Mouse (Mus musculus): ENCODE measurements at regions not wholly inside any gene's neighbourhood (a gene's known extent, or its start where the extent isn't known, plus 50 kb on each side); places are given as distances from the start of the nearest gene placed in this dataset.

DNA sequence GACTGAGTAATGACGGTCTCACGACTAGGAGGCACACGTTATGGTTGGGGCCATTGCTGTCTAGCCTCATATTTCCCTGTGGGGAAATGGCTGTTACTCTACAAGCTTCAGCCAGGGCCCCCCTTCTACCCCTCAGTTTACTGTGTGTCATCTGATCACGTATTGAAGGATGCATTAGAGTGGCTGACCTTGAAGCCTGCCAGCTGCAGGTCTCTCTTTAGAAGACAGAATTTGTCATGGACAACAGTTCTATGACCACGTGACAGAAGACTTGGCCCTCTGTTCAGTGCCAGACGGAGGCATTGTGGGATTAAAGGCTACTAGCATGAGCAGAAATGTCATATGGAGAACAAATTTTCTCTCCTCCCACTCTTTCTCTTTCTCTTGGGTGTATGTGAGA, 115.6 kb downstream of the Gas1 start:
- in situ Hi-C loops (cut with MseI, MboI), result no loop called here

DNA sequence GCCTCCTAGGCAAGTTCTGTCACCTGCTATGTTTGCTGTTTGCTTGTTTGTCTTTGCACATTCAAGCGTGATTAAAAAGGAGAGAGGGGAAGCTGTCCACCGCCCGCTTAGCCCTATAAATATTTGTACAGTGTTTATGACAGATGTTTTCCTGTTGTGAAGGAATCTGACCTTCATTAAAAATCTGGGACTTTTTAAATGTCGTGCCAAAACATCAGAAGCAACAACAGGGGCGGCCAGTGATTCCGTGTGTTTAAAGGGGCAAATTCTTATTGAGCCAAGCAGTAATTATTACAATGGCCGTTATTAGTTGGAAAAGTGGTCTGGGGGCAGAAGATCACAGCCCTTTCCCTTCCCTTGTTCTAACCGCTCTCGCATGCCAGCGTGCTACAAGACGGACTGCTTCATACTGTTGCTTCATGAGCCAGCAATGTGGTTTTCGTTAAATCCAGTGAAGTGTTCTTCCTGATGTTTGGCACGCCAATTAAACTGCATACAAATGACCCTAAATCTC, 119.3 kb downstream of the Gas1 start:
- in situ Hi-C loops (cut with MseI, MboI), result no loop called here

DNA sequence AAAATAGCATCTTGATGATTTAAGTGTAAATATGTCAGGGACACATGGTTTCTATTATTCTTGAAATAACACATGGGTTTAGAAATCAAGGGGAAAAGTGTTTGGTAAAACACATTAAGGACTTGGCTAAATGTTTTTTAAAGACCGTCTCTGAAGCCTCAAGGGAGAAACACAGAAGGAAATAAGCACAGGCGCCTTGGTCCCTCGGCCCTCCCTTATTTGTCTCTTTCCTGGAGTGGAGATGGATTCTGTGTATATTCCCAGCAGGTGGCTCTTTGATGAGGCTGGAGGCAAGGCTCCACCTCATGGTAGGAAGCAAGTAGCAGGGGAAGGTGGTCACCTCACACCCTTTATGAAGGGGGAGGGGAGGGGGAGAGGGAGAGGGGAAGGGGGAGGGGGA, 122.6 kb downstream of the Gas1 start:
- in situ Hi-C loops (cut with MseI, MboI), result no loop called here

DNA sequence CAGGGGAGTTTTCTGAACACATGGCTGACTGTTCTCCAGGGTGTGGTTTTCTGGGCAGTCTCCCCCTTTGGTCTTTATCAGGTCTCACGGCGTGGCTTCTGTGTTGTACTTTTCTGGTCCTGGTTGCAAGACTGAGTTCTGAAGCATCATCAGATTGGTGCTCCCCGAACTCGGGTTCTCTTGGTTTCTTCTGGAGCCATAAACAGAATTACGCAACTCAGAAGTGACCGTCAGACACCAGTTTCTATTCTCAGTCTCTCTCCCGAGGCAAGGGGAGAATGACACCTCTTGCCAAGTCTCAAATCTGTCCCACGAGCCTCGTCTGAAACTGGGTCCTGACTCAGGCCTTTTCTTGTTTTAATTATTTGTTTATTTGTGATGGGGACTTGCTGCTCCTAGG, 123.1 kb downstream of the Gas1 start:
- in situ Hi-C loops (cut with MseI, MboI), result no loop called here

- in situ Hi-C loops (cut with MseI, MboI), result no loop called here
These were observed 125.3 kb downstream of the Gas1 start for GRCm38 (mm10) chr13:60051866-60052265.

DNA sequence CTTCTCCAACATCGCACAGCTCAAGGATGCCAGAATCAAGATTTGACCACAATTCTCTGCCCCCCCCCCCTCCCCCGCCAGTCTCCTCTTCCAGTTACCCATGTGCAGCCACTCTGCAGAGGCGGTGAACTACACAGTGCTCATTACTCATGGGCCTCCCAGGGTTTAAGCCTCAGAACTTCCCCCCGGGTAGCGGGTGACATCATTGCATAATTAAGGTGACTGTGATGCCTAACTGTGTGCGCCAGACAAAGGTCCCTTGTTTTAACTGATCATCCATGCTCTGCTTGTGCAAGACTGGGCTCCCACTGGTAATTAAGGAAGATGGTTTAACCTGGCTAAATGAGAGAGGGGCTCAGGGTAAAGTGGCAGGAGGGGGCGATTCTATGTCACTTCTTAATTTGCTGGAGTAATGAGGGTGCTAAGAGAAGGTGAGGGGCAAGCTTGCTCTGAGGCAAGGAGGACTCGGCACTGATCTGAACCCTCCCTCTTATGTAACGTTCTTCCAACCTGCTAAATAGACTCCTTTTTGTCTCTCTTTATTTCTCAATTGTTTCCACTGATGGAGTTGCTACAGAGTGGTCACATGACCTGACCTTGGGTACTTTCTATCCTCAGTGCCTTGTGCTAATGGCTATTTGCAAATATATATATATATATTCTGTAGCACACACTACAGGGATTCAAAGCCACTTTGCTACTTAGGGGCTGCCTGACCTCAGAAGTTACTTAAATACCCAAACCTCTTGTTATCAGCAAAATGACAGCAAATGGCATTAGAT, 126.2 kb downstream of the Gas1 start:
- in situ Hi-C loops (cut with MseI, MboI), result no loop called here

- in situ Hi-C loops (cut with MseI, MboI), result no loop called here
These were observed 127.5 kb downstream of the Gas1 start for GRCm38 (mm10) chr13:60049703-60050102.

GRCm38 (mm10) chr13:60047791-60048730, 129.1 kb downstream of the Gas1 start:
- in situ Hi-C loops (cut with MseI, MboI), result no loop called here

DNA sequence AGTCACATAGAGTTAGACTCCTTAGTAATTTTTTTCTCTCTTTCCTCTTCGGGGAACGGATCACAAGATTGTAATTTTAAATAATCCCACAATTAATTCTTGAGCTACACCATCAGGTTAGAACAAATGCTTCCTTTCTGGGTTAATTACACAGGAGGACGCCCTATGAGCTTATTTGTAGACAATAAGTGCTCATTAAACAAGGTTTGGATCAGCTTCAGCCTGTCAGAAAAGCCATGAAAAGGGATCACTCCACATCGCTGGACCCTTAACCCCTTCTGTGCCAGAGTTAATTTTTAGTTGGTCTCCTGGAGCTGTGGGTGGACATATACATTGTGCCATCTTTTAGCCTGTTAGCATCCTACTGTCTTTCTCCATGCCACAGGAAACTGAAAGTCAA, 131.4 kb downstream of the Gas1 start:
- in situ Hi-C loops (cut with MseI, MboI), result no loop called here

DNA sequence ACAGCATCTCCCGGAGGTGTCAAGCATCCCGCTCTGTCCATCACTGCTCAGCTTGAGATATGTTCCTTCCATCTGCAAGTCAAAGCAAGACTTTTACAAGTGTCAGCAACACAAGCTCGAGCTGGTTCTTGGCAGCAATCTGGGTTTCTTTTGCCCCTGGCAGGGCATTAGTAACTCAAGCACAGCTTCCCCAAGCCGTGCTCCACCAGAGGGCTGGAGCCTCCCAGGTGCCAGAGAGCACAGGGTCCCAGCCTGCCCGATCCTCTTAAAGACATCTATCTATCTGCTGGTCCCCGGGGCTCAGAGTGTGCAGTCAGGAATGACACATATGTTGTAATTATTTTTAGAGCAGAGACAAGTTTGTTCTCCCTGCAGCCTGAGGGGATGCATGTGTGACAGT, 132.3 kb downstream of the Gas1 start:
- in situ Hi-C loops (cut with MseI, MboI), result no loop called here

- in situ Hi-C loops (cut with MseI, MboI), result no loop called here
These were observed 134.7 kb downstream of the Gas1 start for GRCm38 (mm10) chr13:60042443-60042842.

DNA sequence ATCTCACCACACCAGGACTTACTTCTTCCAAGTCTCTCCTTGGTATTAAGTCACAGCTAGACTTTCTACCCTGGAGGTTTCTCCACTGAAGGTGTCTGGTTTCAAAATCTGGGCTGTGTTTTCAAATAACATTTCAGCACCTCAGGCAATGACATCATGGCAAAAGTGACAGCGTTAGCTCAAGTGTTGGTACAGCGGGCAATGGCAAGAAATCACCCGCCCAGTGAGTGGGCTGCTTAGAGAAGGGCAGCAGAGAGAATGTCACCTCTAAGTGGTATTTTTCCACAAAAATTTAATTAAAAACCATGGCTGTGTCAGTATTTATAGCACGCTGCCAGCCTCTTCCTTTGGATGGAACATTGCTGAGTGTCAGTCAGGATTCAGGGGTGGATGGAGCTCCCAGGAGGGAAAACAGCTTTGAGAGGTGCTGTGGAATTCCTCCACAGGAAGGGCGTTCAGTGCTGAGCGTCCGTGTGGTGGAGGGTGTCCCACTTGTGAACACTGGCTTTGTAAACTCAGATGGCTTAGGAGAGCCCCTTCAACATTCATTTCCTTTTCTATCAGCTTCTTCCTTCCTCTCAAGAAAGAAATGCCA, 141.5 kb downstream of the Gas1 start:
- in situ Hi-C loops (cut with MseI, MboI), result no loop called here

GRCm38 (mm10) chr13:60033116-60033515, 144.0 kb downstream of the Gas1 start:
- in situ Hi-C loops (cut with MseI, MboI), result no loop called here

DNA sequence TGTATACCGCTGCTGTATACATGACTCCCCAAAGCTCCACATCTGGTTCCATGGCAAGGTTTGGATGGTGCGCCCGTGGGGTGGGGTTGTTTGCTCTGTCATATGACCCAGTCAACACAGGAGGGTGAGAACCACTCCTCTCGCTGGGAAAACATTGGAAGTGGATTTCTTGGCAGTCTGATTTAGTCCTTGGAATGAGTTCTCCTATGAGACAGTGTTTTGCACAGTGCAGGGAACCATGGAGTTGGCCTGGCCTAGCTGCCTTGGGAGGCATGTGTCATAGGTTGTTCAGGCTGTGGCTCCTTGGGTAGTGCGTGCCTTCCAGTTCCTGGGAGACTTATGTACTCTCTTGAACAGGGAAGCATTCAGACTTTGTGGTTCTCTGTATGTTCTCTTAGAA, 144.6 kb downstream of the Gas1 start:
- in situ Hi-C loops (cut with MseI, MboI), result no loop called here

DNA sequence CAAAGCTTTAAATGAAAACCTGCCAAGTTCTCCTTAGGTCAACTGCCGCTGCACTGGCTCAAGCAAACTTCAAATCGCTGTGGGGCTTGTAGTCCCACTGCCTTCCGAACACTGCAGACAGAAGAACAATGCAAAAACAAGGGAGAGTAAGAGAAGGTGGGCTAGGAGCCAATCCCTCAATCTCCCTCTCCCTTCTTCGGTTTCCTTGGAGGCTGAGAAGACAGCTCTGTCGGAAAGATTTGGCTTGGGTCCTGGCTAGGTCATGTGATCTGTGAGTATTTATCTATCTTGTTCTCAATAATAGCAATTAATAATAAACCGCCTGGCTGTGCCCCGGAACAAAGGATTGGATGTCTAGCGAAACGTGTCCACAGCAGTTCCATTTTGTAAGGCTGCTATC, 147.6 kb downstream of the Gas1 start:
- in situ Hi-C loops (cut with MseI, MboI), result no loop called here

DNA sequence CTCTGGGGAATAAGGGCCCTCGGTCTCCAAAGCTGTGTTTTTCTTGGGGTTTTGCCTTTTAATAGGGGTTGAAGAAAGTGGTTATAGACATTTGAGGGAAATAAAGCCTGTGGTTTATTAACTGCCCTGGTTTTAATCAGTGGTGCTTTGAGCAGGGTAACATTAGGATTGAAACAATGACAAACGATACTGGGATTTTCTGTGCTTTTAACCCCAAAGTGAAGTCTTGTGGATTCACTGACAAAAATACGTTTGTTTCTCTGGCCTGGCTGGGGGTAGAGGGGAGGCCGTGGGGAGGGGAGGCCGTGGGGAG, 157.0 kb downstream of the Gas1 start:
- in situ Hi-C loops (cut with MseI, MboI), result no loop called here

DNA sequence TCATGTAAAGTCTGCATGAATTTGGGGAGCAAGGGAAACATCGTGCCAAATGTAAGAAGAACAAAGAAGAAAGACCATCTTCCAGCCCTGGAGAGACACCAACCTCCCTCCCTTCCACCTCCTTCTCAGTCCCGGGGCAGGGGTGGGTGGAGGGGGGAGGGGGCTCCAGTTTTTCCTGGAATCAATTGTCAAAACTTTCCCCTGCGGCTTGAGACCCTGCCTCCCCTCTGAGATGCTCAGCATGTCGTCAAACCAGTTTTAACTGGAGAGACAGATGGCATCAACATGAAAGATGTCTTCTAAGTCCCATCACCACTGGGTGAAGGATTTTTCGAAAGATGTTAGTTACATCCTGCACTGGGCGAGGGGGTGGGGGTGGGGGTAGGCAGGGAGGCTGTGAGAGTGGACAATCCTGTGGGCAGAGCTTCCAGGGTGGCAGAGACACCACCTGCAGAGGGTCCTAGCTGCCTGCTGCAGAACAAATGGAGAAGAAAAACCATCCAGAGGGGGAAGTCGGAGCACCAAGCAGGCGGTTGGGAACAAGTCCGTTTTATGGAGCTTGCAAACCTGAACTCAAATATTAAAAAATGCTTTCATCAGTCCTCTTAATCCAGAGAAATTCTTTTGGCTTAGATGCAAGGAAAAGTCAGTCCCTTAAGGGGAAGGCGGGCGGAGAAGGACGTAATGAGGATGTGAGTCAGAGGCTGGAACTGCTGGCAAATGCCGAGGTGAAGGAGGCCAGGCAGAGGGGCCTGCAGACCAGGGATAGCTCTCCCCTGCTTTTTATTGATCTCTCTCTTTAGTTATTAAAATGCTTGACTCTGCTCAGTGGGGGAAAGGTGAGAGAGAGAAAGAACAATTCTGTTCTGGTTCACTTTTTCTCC, 157.6 kb downstream of the Gas1 start:
- in situ Hi-C loops (cut with MseI, MboI), result no loop called here

GRCm38 (mm10) chr13:60015854-60016366, 161.3 kb downstream of the Gas1 start:
- in situ Hi-C loops (cut with MseI, MboI), result no loop called here

DNA sequence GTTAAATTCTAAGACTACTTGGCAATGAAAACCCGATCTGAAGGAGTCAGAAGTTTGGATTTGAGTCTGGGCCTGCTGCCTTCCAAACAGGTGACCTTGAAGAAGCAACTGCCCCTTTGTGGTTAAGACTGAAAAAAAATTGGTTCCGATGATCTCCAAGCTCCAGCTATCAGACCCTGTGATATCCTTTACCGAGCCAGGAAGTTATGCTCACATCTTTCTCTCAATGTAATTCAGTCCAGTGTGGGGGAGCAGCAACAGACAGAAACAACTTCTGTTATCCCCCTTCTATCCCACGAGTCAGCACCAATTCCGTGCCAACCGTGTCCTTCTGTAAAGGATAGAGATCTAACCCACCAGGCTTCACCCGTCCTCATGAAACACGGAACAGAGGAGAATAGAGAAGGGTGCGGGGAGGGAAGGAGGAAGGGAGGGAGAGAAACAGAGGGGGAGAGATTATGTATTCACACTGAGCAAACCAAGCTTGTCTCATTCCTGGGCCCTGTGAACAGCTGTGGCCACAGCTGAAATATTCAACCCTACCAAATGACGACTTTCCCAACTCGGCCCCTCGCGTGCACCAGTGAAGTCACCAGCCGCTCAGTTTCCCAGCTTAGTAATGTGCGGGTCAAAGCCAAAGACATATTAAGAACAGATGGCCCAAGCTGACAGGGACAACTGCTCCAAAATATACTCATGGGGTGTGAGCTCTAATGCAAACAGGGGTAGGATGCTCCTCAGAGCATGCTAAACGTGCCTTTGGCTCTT, 164.9 kb downstream of the Gas1 start:
- in situ Hi-C loops (cut with MseI, MboI), result no loop called here

DNA sequence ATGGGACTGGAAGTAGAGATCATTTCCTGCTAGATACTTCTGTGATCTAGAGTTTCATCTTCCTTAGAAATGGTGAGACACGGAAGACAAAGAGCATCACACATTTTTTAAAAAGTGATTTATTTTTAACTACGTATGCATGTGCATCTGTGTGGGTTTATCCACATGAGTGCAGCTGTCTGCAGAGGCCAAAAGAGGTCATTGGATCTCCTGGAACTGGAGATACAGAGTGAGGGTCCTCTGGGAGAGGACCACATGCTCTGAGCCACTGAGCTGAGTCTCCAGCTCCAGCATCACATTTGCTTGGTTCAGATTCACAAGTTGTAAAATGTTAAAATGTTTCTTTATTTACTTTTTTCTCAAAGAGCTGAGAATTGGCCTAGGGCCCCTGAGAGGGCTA, 166.1 kb downstream of the Gas1 start:
- in situ Hi-C loops (cut with MseI, MboI), result no loop called here

All from mouse trophoblast stem cell (cell line).